Mouse (Mus musculus): ENCODE data around the gene Pphln1. TPM values are rescaled to one million over a fixed set of nuclear protein-coding genes. Genes with fewer than 3 reads are reported as not detected.

Pphln1 gene
- polyA plus RNA-seq, 1 experiment from 2014 or later: 43.9 TPM

DNA sequence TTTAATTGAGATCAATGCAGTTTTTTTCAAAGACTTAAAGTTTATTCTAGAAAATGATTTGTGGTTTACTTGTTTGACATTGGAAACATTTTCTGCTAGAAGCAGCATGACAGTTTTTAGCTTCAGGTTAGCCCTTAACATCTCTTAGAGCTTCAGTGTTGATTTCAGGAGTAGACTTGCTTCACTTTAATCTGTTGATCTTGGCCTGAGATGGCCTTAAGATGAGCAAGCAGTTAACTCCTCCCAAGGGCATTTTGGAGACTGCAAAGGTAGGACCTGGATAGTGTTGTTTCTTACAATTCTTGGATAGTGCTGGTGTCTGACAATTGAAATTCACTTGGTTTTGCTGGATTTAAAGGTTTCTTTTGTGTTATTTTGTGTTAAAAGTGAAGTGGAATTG, 6.7 kb downstream of the Pphln1 start:
- DNase-seq (no peak), ATAC-seq (ENCODE audit: insufficient read depth) (no peak)
- Histone ChIP-seq H3K4me3 (ENCODE audit: low read depth, low read length) (no peak overlapping the region), H3K36me3 (ENCODE audit: insufficient read depth) (0 out of 2 replicates have a peak, but pooled peaks cover 2% of the 10 kb centered on the region), H3K9me3 (ENCODE audit: low read depth, low read length) (no peaks in the 10 kb centered on the region), H3K9ac (no peak overlapping the region), H3K27ac (ENCODE audit: low read depth) (no peak overlapping the region), H3K4me1 (ENCODE audit: insufficient read depth) (no peaks in the 10 kb centered on the region), H3K4me2 (no peak overlapping the region), H3K27me3 (ENCODE audit: insufficient read depth, low read length) (no peaks in the 10 kb centered on the region)
- no peak for TF ChIP-seq CTCF (IDR thresholded peaks at IDR 0.05; ENCODE audit: low read depth)

DNA sequence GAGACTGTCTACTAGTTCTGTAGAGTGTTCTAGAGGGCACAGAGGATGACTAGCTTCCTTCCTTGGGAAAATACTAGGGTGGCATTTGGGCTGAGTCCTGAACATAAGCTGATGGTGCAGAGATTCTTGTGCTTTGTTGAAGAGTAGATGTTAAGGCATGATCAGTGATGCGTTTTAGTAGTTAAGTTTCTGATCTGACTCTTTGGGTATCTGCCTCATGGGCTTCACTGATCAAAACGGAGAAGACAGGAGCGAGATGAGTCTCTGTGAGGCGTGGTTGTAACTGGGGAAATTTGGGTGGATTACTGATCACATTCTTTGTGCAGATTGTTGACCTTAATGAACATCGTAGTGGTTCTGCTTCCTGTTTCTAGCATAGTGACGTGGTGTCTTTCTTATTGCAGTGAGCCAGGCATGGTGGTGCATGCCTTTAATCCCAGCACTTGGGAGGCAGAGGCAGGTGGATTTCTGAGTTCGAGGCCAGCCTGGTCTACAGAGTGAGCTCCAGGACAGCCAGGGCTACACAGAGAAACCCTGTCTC, 7.4 kb downstream of the Pphln1 start:
- Histone ChIP-seq H3K4me3 (ENCODE audit: low read depth, low read length) (no peak overlapping the region), H3K4me1 (ENCODE audit: insufficient read depth) (no peaks in the 10 kb centered on the region), H3K4me2 (no peak overlapping the region), H3K9me3 (ENCODE audit: low read depth, low read length) (no peaks in the 10 kb centered on the region), H3K9ac (no peak overlapping the region), H3K27me3 (ENCODE audit: insufficient read depth, low read length) (no peaks in the 10 kb centered on the region), H3K36me3 (ENCODE audit: insufficient read depth) (peaks cover 2% of the 10 kb centered on the region; the same call in 1 of the 2 replicates), H3K27ac (ENCODE audit: low read depth) (no peak overlapping the region)
- no peak for ATAC-seq (ENCODE audit: insufficient read depth)
- no peak for DNase-seq
- 89% methylated on average over 7 of the region's 7 CpGs for WGBS
- no peak for TF ChIP-seq CTCF (IDR thresholded peaks at IDR 0.05; ENCODE audit: low read depth)

DNA sequence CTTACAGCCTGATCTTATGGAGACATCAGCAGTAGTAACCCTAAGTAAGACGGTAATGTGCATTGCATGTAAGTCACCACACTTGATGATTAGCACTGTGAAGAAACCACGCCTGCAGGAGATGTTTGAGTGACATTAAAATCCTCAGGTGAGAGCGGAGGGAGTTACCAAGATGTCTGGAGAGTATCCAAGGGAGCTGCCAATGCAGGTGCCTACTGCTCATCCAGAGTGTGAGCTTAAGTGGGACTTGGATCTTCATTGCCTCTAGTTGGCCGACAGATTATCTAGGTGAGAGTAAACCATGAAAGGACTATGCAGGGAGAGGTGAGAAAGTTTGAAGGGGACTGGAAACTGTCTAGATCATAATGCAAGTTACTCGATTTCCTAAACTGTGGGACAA, 8.3 kb downstream of the Pphln1 start:
- Histone ChIP-seq H3K27me3 (ENCODE audit: insufficient read depth, low read length) (no peaks in the 10 kb centered on the region), H3K4me1 (ENCODE audit: insufficient read depth) (no peaks in the 10 kb centered on the region), H3K9ac (no peak overlapping the region), H3K27ac (ENCODE audit: low read depth) (no peak overlapping the region), H3K36me3 (ENCODE audit: insufficient read depth) (peaks cover 7% of the 10 kb centered on the region; the same call in 1 of the 2 replicates), H3K4me3 (ENCODE audit: low read depth, low read length) (no peak overlapping the region), H3K9me3 (ENCODE audit: low read depth, low read length) (no peaks in the 10 kb centered on the region), H3K4me2 (no peak overlapping the region)
- no peak for DNase-seq
- TF ChIP-seq CTCF (IDR thresholded peaks at IDR 0.05; ENCODE audit: low read depth): no peak
- ATAC-seq (ENCODE audit: insufficient read depth): no peak
- WGBS: 93% methylated on average over 5 of the region's 5 CpGs

DNA sequence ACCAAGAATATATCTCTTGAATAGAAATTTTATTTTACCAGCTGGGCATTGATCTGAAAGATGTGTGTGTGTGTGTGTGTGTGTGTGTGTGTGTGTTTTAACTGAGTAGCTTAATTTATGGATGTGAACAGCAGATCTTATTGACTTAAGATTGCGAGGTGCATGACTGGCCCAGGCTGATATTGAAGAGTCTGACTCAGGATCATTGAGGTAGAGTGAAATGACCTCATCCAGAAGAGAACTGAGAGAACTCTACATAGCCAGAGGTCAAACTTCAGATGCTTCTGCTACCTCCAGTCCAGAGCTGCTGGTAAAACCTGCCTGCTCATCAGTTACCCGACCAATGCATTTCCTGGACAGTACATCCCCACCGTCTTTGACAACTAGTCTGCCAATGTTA, 14.3 kb downstream of the Pphln1 start:
- H3K27me3 ChIP-seq (ENCODE audit: insufficient read depth, low read length): no peaks in the 10 kb centered on the region
- DNase-seq (no peak), ATAC-seq (ENCODE audit: insufficient read depth) (no peak)
- no peak for TF ChIP-seq CTCF (IDR thresholded peaks at IDR 0.05; ENCODE audit: low read depth)
- H3K4me3 ChIP-seq (ENCODE audit: low read depth, low read length): no peak overlapping the region
- no peak overlapping the region for H3K9ac ChIP-seq
- 90% methylated on average over 3 of the region's 3 CpGs for WGBS
- H3K27ac ChIP-seq (ENCODE audit: low read depth): no peak overlapping the region
- H3K9me3 ChIP-seq (ENCODE audit: low read depth, low read length): no peaks in the 10 kb centered on the region
- H3K4me2 ChIP-seq: no peak overlapping the region
- peaks cover 34% of the 10 kb centered on the region for H3K36me3 ChIP-seq (ENCODE audit: insufficient read depth)
- H3K4me1 ChIP-seq (ENCODE audit: insufficient read depth): no peaks in the 10 kb centered on the region

DNA sequence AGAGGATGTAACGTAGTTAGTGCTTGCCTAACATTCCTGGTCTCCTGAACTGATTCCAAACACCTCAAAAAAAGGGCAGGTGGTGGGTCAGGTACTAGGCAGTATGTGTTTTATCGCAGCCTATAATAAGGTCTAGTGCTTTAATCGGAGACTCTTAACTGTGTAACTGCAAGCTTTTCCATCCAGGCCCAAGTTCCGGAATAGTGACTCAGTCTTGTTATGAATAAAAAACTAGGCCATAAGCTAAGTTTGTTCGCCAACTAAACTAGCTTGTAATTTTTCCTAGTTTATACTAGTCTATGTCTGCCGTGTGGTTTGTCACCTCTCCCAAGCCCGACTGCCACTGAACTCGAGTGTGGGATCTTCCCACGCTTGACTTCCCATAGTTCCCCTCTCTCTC, 16.3 kb downstream of the Pphln1 start:
- DNase-seq (no peak), ATAC-seq (ENCODE audit: insufficient read depth) (no peak)
- peaks cover 34% of the 10 kb centered on the region for H3K36me3 ChIP-seq (ENCODE audit: insufficient read depth)
- H3K4me3 ChIP-seq (ENCODE audit: low read depth, low read length): no peak overlapping the region
- H3K4me1 ChIP-seq (ENCODE audit: insufficient read depth): no peaks in the 10 kb centered on the region
- TF ChIP-seq CTCF (IDR thresholded peaks at IDR 0.05; ENCODE audit: low read depth): no peak
- no peak overlapping the region for H3K9ac ChIP-seq
- H3K27ac ChIP-seq (ENCODE audit: low read depth): no peak overlapping the region
- WGBS: 91% methylated on average over 9 of the region's 9 CpGs
- H3K4me2 ChIP-seq: no peak overlapping the region
- no peaks in the 10 kb centered on the region for H3K27me3 ChIP-seq (ENCODE audit: insufficient read depth, low read length)
- no peaks in the 10 kb centered on the region for H3K9me3 ChIP-seq (ENCODE audit: low read depth, low read length)

DNA sequence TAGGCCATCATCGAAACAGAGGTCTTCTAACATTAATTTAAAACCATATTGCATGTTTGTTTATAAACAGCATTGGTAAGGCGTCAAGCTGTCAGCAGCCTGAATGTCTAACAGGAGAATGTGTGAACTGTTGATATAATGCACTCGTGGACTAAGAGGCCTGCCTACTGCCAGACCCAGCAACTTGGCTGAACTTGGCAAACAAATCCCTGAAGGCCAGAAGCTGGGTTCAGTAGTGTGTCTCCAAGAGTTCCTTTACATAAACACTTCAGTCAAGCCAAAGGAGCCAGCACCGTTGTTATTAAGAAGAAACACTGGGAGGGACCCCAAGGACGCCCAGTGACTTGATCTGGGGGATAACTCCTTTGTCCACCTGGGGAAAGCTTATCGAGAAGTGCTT, 18.1 kb downstream of the Pphln1 start:
- Histone ChIP-seq H3K4me1 (ENCODE audit: insufficient read depth) (no peaks in the 10 kb centered on the region), H3K4me3 (ENCODE audit: low read depth, low read length) (no peak overlapping the region), H3K36me3 (ENCODE audit: insufficient read depth) (peaks cover 35% of the 10 kb centered on the region), H3K9ac (no peak overlapping the region), H3K4me2 (no peak overlapping the region), H3K27me3 (ENCODE audit: insufficient read depth, low read length) (no peaks in the 10 kb centered on the region), H3K9me3 (ENCODE audit: low read depth, low read length) (no peaks in the 10 kb centered on the region), H3K27ac (ENCODE audit: low read depth) (no peak overlapping the region)
- 58% methylated on average over 6 of the region's 6 CpGs for WGBS
- peak; percentile 7 for DNase-seq
- ATAC-seq (ENCODE audit: insufficient read depth): no peak
- no peak for TF ChIP-seq CTCF (IDR thresholded peaks at IDR 0.05; ENCODE audit: low read depth)

DNA sequence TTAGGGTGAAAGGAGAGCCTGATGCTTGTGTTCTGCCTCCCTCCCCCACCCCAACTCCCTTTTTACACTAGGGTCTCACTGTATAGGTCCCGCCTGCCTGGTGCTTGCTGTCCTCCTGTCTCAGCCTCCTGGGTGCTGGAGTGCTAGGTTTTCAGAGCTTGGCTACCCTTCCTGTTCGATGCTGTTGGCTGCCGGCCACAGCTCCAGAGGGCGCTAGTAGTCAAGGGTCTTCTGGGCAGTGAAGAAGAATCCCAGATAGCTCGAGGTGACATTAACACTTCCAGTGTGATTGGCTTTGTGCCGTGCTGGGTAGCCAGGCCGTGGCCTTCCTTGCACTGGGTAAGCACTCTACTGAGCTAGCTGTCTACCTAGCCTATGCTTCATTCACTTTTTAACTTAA, 22.4 kb downstream of the Pphln1 start:
- Histone ChIP-seq H3K4me3 (ENCODE audit: low read depth, low read length) (no peak overlapping the region), H3K9ac (no peak overlapping the region), H3K4me2 (no peak overlapping the region), H3K27ac (ENCODE audit: low read depth) (no peak overlapping the region), H3K27me3 (ENCODE audit: insufficient read depth, low read length) (no peaks in the 10 kb centered on the region), H3K36me3 (ENCODE audit: insufficient read depth) (peaks cover 31% of the 10 kb centered on the region), H3K4me1 (ENCODE audit: insufficient read depth) (no peaks in the 10 kb centered on the region), H3K9me3 (ENCODE audit: low read depth, low read length) (no peaks in the 10 kb centered on the region)
- WGBS: 78% methylated on average over 7 of the region's 7 CpGs
- ATAC-seq (ENCODE audit: insufficient read depth) (no peak), DNase-seq (no peak)
- no peak for TF ChIP-seq CTCF (IDR thresholded peaks at IDR 0.05; ENCODE audit: low read depth)

DNA sequence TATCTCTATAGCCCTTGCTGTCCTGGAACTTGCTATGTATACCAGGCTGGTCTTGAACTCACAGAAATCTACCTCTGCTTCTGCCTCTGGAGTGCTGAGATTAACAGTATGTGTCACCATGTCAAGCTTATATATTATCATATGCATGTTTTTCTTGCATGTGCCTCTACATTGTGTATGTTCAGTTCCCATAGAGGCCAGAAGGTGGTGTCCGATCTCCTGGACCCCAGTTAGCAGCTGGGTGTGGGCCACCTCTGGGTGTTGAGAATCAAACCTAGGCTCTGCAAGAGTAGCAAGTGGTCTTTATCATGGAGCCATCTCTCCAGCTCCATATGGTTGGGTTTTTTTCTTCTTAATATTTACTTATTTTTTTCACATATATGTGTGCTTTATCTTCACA, 24.4 kb downstream of the Pphln1 start:
- WGBS: 89% methylated on average over 1 of the region's 1 CpGs
- no peak for TF ChIP-seq CTCF (IDR thresholded peaks at IDR 0.05; ENCODE audit: low read depth)
- no peak for ATAC-seq (ENCODE audit: insufficient read depth)
- Histone ChIP-seq H3K27me3 (ENCODE audit: insufficient read depth, low read length) (no peaks in the 10 kb centered on the region), H3K9ac (no peak overlapping the region), H3K27ac (ENCODE audit: low read depth) (no peak overlapping the region), H3K36me3 (ENCODE audit: insufficient read depth) (peaks cover 29% of the 10 kb centered on the region), H3K4me3 (ENCODE audit: low read depth, low read length) (no peak overlapping the region), H3K4me2 (no peak overlapping the region), H3K9me3 (ENCODE audit: low read depth, low read length) (no peaks in the 10 kb centered on the region), H3K4me1 (ENCODE audit: insufficient read depth) (no peaks in the 10 kb centered on the region)
- DNase-seq: no peak

Measured in lung, embryonic 14.5 days (tissue).